Mouse (Mus musculus): ENCODE data around the gene Eif3l.

DNA sequence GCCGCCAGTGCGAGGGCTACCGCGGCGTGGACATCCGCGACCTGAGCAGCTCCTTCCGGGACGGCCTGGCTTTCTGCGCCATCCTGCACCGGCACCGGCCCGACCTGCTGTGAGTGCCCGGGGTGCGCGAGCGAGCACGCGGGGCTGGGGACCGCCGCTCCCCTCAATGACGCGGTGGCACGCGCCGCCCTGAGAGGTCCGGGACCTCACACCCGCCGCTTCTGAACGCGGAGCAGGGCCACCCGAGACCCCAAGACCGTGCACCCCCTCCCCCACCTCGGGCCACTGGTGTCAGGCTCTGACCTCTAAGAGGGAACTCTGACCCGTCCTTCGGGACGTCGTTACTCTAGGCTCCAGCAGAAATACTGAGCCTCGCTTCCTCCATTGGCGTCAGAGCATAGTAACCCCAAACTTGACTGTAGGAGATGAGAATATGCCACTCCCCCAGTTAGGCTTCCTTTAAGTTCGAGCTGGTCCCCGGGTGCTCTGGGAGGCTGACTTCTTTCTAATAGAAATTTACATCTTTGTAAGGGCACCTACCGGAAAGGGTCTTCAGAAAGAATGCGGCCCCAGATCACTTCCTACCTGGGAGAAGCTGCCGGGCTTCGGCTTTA, 34.4 kb downstream of the Eif3l start:
- TF ChIP-seq CTCF (IDR thresholded peaks at IDR 0.05) (no peak), POLR2A (IDR thresholded peaks at IDR 0.05; ENCODE audit: insufficient read depth, low read depth, low read length) (no peak), EP300 (IDR thresholded peaks at IDR 0.05; ENCODE audit: insufficient read depth, low read depth, low read length) (no peak)

Data from heart, adult 2 months (tissue).